Mouse (Mus musculus) kidney, embryonic 15.5 days (tissue): ENCODE data around the gene Acsf3. TPM values are rescaled to one million over a fixed set of nuclear protein-coding genes. Genes with fewer than 3 reads are reported as not detected.

Experiments used
- ATAC-seq: fragments of 200-750 bp; cut with Nextera tagmentation; replicated peaks from 2 replicates; pipeline ENCODE4 v1.8.0; 2017; ENCODE audit warnings: moderate TSS enrichment; ENCODE audit not compliant: low FRiP score
- H3K27ac ChIP-seq: fragments of 300-500 bp; sonication (generic); 2 replicates; pipeline ENCODE4 v1.5.1; 2015; ENCODE audit warnings: mild to moderate bottlenecking, inconsistent platforms
- H3K27me3 ChIP-seq: fragments of 300-500 bp; sonication (generic); 2 replicates; pipeline ENCODE4 v1.6.1; 2015; ENCODE audit warnings: inconsistent platforms
- H3K36me3 ChIP-seq: fragments of 300-500 bp; sonication (generic); 2 replicates; pipeline ENCODE4 v1.6.1; 2015; ENCODE audit warnings: inconsistent platforms
- H3K4me1 ChIP-seq: fragments of 300-500 bp; sonication (generic); 2 replicates; pipeline ENCODE4 v1.6.1; 2015; ENCODE audit warnings: inconsistent platforms
- H3K4me2 ChIP-seq: fragments of 300-500 bp; sonication (generic); 2 replicates; pipeline ENCODE4 v1.6.1; 2015; ENCODE audit warnings: moderate library complexity, mild to moderate bottlenecking, inconsistent platforms
- H3K4me3 ChIP-seq: fragments of 300-500 bp; sonication (generic); replicated peaks from 2 replicates; pipeline ENCODE4 v1.5.1; 2015; ENCODE audit warnings: mild to moderate bottlenecking, inconsistent platforms
- H3K9ac ChIP-seq: fragments of 300-500 bp; sonication (generic); 2 replicates; pipeline ENCODE4 v1.6.1; 2015; ENCODE audit warnings: mild to moderate bottlenecking, inconsistent platforms
- H3K9me3 ChIP-seq: fragments of 300-500 bp; sonication (generic); replicated peaks from 2 replicates; pipeline ENCODE4 v1.6.1; 2016; ENCODE audit warnings: inconsistent platforms
- WGBS: fragments of 180-500 bp; shearing (Covaris S2); methylation state at CpG from one replicate; pipeline ENCODE4 v1.1.7; 2015; ENCODE audit warnings: mixed read lengths; 5-methylcytosine and 5-hydroxymethylcytosine counted together
- polyA plus RNA-seq: library from polyadenylated mRNA; unstranded; fragments of >200 nt; fragmentation: Nextera tagmentation; extraction: Ambion mirVana; gene quantifications from 2 replicates; pipeline ENCODE4 v1.2.1, GENCODE M21; 2015

Gene Acsf3
- polyA plus RNA-seq: 18.1 and 21.0 TPM in 2 replicates

- 2% methylated on average over 50 of the region's 50 CpGs for WGBS
- Histone ChIP-seq H3K9ac (peak within 1 kb of the TSS; percentile 87), H3K27ac (no peak within 1 kb of the TSS), H3K9me3 (no peaks in the 10 kb centered on the region), H3K36me3 (peaks cover 2% of the 10 kb centered on the region; the same call in 1 of the 2 replicates), H3K27me3 (peaks cover 13% of the 10 kb centered on the region), H3K4me1 (peaks cover 12% of the 10 kb centered on the region), H3K4me3 (peak within 1 kb of the TSS; percentile 76), H3K4me2 (peak within 1 kb of the TSS; percentile 81)
- peak; percentile 70 for ATAC-seq
These were observed at the start of gene Acsf3 for GRCm38 (mm10) chr8:122775285-122776155. Gene Acsf3 (plus strand): TSS chr8:122775486.

- Histone ChIP-seq H3K9me3 (no peaks in the 10 kb centered on the region), H3K9ac (no peak overlapping the region), H3K27me3 (peaks cover 16% of the 10 kb centered on the region), H3K27ac (no peak overlapping the region), H3K4me2 (no peak overlapping the region), H3K36me3 (no peaks in the 10 kb centered on the region), H3K4me3 (no peak overlapping the region), H3K4me1 (0 out of 2 replicates have a peak, but pooled peaks cover 5% of the 10 kb centered on the region)
- 73% methylated on average over 2 of the region's 2 CpGs for WGBS
- no peak for ATAC-seq
These were observed 48.5 kb upstream of the Acsf3 start for GRCm38 (mm10) chr8:122726789-122727188.

GRCm38 (mm10) chr8:122727412-122727811 is 47.9 kb upstream of the Acsf3 start:
- 62% methylated on average over 5 of the region's 5 CpGs for WGBS
- Histone ChIP-seq H3K4me3 (no peak overlapping the region), H3K4me2 (no peak overlapping the region)

GRCm38 (mm10) chr8:122728630-122729029 is 46.7 kb upstream of the Acsf3 start:
- no peak overlapping the region for H3K4me2 ChIP-seq
- 0 out of 2 replicates have a peak, but pooled peaks cover 5% of the 10 kb centered on the region for H3K4me1 ChIP-seq
- H3K4me3 ChIP-seq: no peak overlapping the region
- H3K27ac ChIP-seq: no peak overlapping the region
- 17% methylated on average over 3 of the region's 3 CpGs for WGBS
- no peak for ATAC-seq
- H3K9ac ChIP-seq: no peak overlapping the region
- H3K9me3 ChIP-seq: no peaks in the 10 kb centered on the region
- peaks cover 21% of the 10 kb centered on the region for H3K27me3 ChIP-seq
- H3K36me3 ChIP-seq: no peaks in the 10 kb centered on the region

More at GRCm38 (mm10) chr8:122727412-122727811, 47.9 kb upstream of the Acsf3 start:
- Histone ChIP-seq H3K27ac (no peak overlapping the region), H3K9me3 (no peaks in the 10 kb centered on the region), H3K9ac (no peak overlapping the region), H3K27me3 (peaks cover 15% of the 10 kb centered on the region; the same call in 1 of the 2 replicates), H3K36me3 (no peaks in the 10 kb centered on the region), H3K4me1 (0 out of 2 replicates have a peak, but pooled peaks cover 5% of the 10 kb centered on the region)
- no peak for ATAC-seq

- ATAC-seq: no peak
- 79% methylated on average over 3 of the region's 3 CpGs for WGBS
- peaks cover 20% of the 10 kb centered on the region for H3K4me1 ChIP-seq
- H3K9me3 ChIP-seq: no peaks in the 10 kb centered on the region
- no peaks in the 10 kb centered on the region for H3K36me3 ChIP-seq
- no peak overlapping the region for H3K9ac ChIP-seq
- H3K4me2 ChIP-seq: no peak overlapping the region
- H3K4me3 ChIP-seq: no peak overlapping the region
- peaks cover 18% of the 10 kb centered on the region for H3K27me3 ChIP-seq
- no peak overlapping the region for H3K27ac ChIP-seq
These were observed 40.2 kb upstream of the Acsf3 start for GRCm38 (mm10) chr8:122735110-122735509.

- H3K27me3 ChIP-seq: peaks cover 25% of the 10 kb centered on the region
- no peaks in the 10 kb centered on the region for H3K36me3 ChIP-seq
- ATAC-seq: 0 out of 2 replicates have a peak, but pooled peaks have one; percentile 50
- H3K4me3 ChIP-seq: no peak overlapping the region
- peaks cover 20% of the 10 kb centered on the region for H3K4me1 ChIP-seq
- H3K4me2 ChIP-seq: no peak overlapping the region
- H3K9ac ChIP-seq: no peak overlapping the region
- no peak overlapping the region for H3K27ac ChIP-seq
- 55% methylated on average over 19 of the region's 19 CpGs for WGBS
- H3K9me3 ChIP-seq: no peaks in the 10 kb centered on the region
These were observed 39.5 kb upstream of the Acsf3 start for GRCm38 (mm10) chr8:122735542-122736473.

- no peak overlapping the region for H3K27ac ChIP-seq
- no peaks in the 10 kb centered on the region for H3K9me3 ChIP-seq
- no peak overlapping the region for H3K9ac ChIP-seq
- WGBS: 89% methylated on average over 11 of the region's 11 CpGs
- H3K36me3 ChIP-seq: no peaks in the 10 kb centered on the region
- H3K4me2 ChIP-seq: no peak overlapping the region
- no peak overlapping the region for H3K4me3 ChIP-seq
- peaks cover 34% of the 10 kb centered on the region for H3K27me3 ChIP-seq
- peaks cover 20% of the 10 kb centered on the region for H3K4me1 ChIP-seq
- ATAC-seq: no peak
These were observed 38.7 kb upstream of the Acsf3 start for GRCm38 (mm10) chr8:122736623-122737022.

GRCm38 (mm10) chr8:122737071-122737470 is 38.2 kb upstream of the Acsf3 start:
- no peak overlapping the region for H3K9ac ChIP-seq
- no peaks in the 10 kb centered on the region for H3K36me3 ChIP-seq
- peaks cover 36% of the 10 kb centered on the region for H3K27me3 ChIP-seq
- no peaks in the 10 kb centered on the region for H3K9me3 ChIP-seq
- 47% methylated on average over 4 of the region's 4 CpGs for WGBS
- ATAC-seq: no peak
- no peak overlapping the region for H3K4me2 ChIP-seq
- H3K4me1 ChIP-seq: peaks cover 20% of the 10 kb centered on the region
- H3K4me3 ChIP-seq: no peak overlapping the region
- H3K27ac ChIP-seq: no peak overlapping the region

GRCm38 (mm10) chr8:122737886-122738285 is 37.4 kb upstream of the Acsf3 start:
- Histone ChIP-seq H3K4me2 (no peak overlapping the region), H3K4me1 (peaks cover 20% of the 10 kb centered on the region), H3K36me3 (no peaks in the 10 kb centered on the region), H3K27ac (no peak overlapping the region), H3K27me3 (peaks cover 38% of the 10 kb centered on the region), H3K9ac (no peak overlapping the region), H3K9me3 (no peaks in the 10 kb centered on the region), H3K4me3 (no peak overlapping the region)
- no peak for ATAC-seq
- 86% methylated on average over 6 of the region's 6 CpGs for WGBS

GRCm38 (mm10) chr8:122739102-122739725 is 36.1 kb upstream of the Acsf3 start:
- H3K4me1 ChIP-seq: peaks cover 20% of the 10 kb centered on the region
- H3K9ac ChIP-seq: no peak overlapping the region
- no peaks in the 10 kb centered on the region for H3K9me3 ChIP-seq
- ATAC-seq: peak; percentile 50; the same call in 1 of the 2 replicates
- WGBS: 16% methylated on average over 11 of the region's 11 CpGs
- no peaks in the 10 kb centered on the region for H3K36me3 ChIP-seq
- H3K4me2 ChIP-seq: peak overlapping the region; percentile 41
- no peak overlapping the region for H3K27ac ChIP-seq
- H3K27me3 ChIP-seq: peaks cover 46% of the 10 kb centered on the region
- H3K4me3 ChIP-seq: no peak overlapping the region

- WGBS: 28% methylated on average over 19 of the region's 19 CpGs
- Histone ChIP-seq H3K4me1 (peaks cover 18% of the 10 kb centered on the region), H3K4me2 (no peak overlapping the region), H3K36me3 (no peaks in the 10 kb centered on the region), H3K9ac (no peak overlapping the region), H3K9me3 (no peaks in the 10 kb centered on the region), H3K4me3 (no peak overlapping the region), H3K27me3 (peaks cover 79% of the 10 kb centered on the region), H3K27ac (no peak overlapping the region)
- ATAC-seq: no peak
These were observed 32.8 kb upstream of the Acsf3 start for GRCm38 (mm10) chr8:122742471-122742870.
